Mouse (Mus musculus) liver, embryonic 12.5 days (tissue): ENCODE results near the gene Unc45a. TPM values are rescaled to one million over a fixed set of nuclear protein-coding genes. Genes with fewer than 3 reads are reported as not detected.
A peak's percentile ranks its signal among the peaks of the same experiment; 100 is the strongest.

Experiments used
- ATAC-seq: fragments of 200-750 bp; cut with Nextera tagmentation; 2 replicates; pipeline ENCODE4 v1.8.0; 2017; ENCODE audit warnings: moderate number of reproducible peaks, mild to moderate bottlenecking, moderate library complexity
- H3K27ac ChIP-seq: fragments of 300-500 bp; sonication (generic); 2 replicates; pipeline ENCODE4 v1.5.1; 2016; ENCODE audit warnings: mild to moderate bottlenecking
- H3K27me3 ChIP-seq: fragments of 300-500 bp; sonication (generic); replicated peaks from 2 replicates; pipeline ENCODE4 v1.6.1; 2016; ENCODE audit warnings: mild to moderate bottlenecking, moderate library complexity
- H3K36me3 ChIP-seq: fragments of 300-500 bp; sonication (generic); 2 replicates; pipeline ENCODE4 v1.6.1; 2016; ENCODE audit warnings: mild to moderate bottlenecking, moderate library complexity
- H3K4me1 ChIP-seq: fragments of 300-500 bp; sonication (generic); 2 replicates; pipeline ENCODE4 v1.6.1; 2016
- H3K4me2 ChIP-seq: fragments of 300-500 bp; sonication (generic); 2 replicates; pipeline ENCODE4 v1.6.1; 2016; ENCODE audit warnings: mild to moderate bottlenecking, moderate library complexity
- H3K4me3 ChIP-seq: fragments of 300-500 bp; sonication (generic); 2 replicates; pipeline ENCODE4 v1.5.1; 2016; ENCODE audit warnings: mild to moderate bottlenecking, moderate library complexity
- H3K9ac ChIP-seq: fragments of 300-500 bp; sonication (generic); 2 replicates; pipeline ENCODE4 v1.6.1; 2016; ENCODE audit warnings: mild to moderate bottlenecking, moderate library complexity
- H3K9me3 ChIP-seq: fragments of 300-500 bp; sonication (generic); replicated peaks from 2 replicates; pipeline ENCODE4 v1.6.1; 2016; ENCODE audit warnings: mild to moderate bottlenecking, moderate library complexity
- WGBS: fragments of 180-500 bp; shearing (Covaris S2); methylation state at CpG from one replicate; pipeline ENCODE4 v1.1.7; 2016; ENCODE audit not compliant: insufficient replicate concordance; 5-methylcytosine and 5-hydroxymethylcytosine counted together
- polyA plus RNA-seq: library from polyadenylated mRNA; unstranded; fragments of >200 nt; fragmentation: Nextera tagmentation; extraction: Ambion mirVana; gene quantifications from 2 replicates; pipeline ENCODE4 v1.2.1, GENCODE M21; 2016

Unc45a gene
- polyA plus RNA-seq: 17.1 and 17.3 TPM in 2 replicates

- Histone ChIP-seq H3K36me3 (peaks cover 27% of the 10 kb centered on the region), H3K9me3 (no peaks in the 10 kb centered on the region), H3K4me1 (peaks cover 41% of the 10 kb centered on the region), H3K27ac (peak within 1 kb of the TSS; percentile 87), H3K27me3 (no peaks in the 10 kb centered on the region), H3K4me3 (peak within 1 kb of the TSS; percentile 69), H3K4me2 (peak within 1 kb of the TSS; percentile 89), H3K9ac (peak within 1 kb of the TSS; percentile 78)
- 4% methylated on average over 11 of the region's 11 CpGs for WGBS
- peak; percentile 52 for ATAC-seq
Observed at GRCm38 (mm10) chr7:80340793-80341192, at the start of gene Unc45a. Gene Unc45a, minus strand, starts transcription at chr7:80341005.

DNA sequence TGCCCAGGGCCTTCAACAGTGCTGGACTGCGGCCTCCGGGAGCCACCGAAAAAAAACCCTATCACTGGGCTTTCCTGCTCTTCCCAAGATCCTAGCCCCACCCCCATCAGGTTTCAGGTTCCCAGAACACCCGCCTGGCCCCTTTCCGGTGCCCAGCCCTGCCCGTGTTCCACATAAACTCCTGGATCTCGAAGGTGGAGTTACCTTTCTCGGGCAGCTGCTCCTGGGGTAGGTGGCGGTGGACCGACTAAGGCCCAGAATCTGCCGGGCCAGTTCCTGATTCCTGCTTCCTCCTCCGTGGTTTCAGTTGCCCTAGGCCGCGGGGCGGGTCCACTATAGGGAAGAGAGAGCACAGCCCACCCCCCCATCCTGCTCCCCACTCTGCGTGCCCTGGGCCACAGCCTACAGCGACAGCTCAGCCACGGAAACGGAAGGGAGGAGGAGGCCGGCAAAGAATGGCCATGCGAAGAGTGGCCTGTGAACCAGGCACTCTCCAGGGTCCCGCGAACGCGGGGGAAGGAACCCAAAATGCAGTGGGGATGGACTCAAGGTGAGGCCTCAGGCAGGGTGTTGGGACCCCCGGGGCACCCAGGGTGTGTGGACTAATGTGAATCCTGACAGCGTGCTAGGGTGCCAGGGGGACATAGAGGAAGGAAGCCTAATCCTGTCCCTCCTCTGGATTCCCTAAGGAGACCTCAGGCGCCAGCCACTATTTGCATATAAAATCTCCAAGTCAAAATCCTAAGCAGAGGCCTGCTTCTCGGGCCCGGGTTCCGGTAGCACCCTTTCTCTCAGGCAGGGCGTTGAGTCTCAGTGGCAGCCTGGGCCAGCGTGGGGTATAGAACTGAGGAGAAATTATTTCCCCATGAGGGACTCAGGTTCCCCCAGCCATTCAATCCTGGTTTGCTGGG lies 47.1 kb upstream of the Unc45a start, which contains the start of gene Fes:
Gene Fes, minus strand, starts transcription at position 314 of the 911 bp plus-strand sequence.
- Histone ChIP-seq H3K4me1 (peaks cover 22% of the 10 kb centered on the region), H3K4me2 (peak within 1 kb of the TSS; percentile 43), H3K27ac (peak within 1 kb of the TSS; percentile 69), H3K4me3 (peak within 1 kb of the TSS; percentile 45), H3K27me3 (peaks cover 34% of the 10 kb centered on the region), H3K9me3 (no peaks in the 10 kb centered on the region), H3K36me3 (peaks cover 33% of the 10 kb centered on the region), H3K9ac (peak within 1 kb of the TSS; percentile 51)
- 12% methylated on average over 33 of the region's 33 CpGs for WGBS
- ATAC-seq: no peak

DNA sequence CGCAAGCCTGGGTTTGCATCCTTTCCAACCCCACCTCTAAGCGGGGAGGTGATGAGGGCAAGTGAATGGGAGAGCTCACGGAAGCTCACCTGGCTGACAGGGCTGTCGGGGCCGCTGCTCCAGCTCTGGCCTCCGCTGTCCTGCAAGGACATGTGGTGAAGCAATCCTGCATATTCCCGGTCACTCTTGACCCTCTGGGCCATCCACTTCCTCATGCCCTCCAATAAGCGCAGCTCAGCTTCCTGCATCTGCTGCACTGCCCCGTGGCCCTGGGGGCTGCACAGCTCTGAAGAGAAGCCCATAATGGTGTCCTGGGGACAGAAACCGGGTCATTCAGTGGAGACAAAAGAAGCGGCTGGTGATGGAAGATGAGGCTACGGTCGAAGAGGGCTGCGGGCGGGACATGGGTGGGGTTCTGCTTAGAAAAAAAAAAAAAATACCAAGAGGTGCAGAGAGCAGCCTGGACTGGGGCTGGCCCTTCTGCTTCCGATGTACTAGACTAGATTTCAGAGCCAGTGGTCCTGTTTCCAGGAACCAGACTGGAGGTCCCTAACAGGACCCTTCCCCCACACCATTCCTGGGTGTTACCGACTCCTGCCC lies 46.3 kb upstream of the Unc45a start:
- Histone ChIP-seq H3K4me1 (peaks cover 22% of the 10 kb centered on the region), H3K9me3 (no peaks in the 10 kb centered on the region), H3K27me3 (peaks cover 38% of the 10 kb centered on the region), H3K4me2 (peak overlapping the region; percentile 43), H3K27ac (peak overlapping the region; percentile 69), H3K4me3 (peak overlapping the region; percentile 45), H3K36me3 (peaks cover 27% of the 10 kb centered on the region), H3K9ac (peak overlapping the region; percentile 51; the same call in 1 of the 2 replicates)
- no peak for ATAC-seq
- WGBS: 10% methylated on average over 17 of the region's 17 CpGs

- WGBS: 8% methylated on average over 18 of the region's 18 CpGs
- peak overlapping the region; percentile 43 for H3K4me2 ChIP-seq
- peak overlapping the region; percentile 43; the same call in 1 of the 2 replicates for H3K27ac ChIP-seq
- peaks cover 22% of the 10 kb centered on the region for H3K4me1 ChIP-seq
- peak; percentile 40; the same call in 1 of the 2 replicates for ATAC-seq
- peaks cover 38% of the 10 kb centered on the region for H3K27me3 ChIP-seq
- peaks cover 20% of the 10 kb centered on the region for H3K36me3 ChIP-seq
- no peaks in the 10 kb centered on the region for H3K9me3 ChIP-seq
- peak overlapping the region; percentile 9; the same call in 1 of the 2 replicates for H3K9ac ChIP-seq
- H3K4me3 ChIP-seq: peak overlapping the region; percentile 45
Observed at GRCm38 (mm10) chr7:80386235-80386930, 45.6 kb upstream of the Unc45a start.

- ATAC-seq: no peak
- H3K27me3 ChIP-seq: peaks cover 22% of the 10 kb centered on the region
- 70% methylated on average over 11 of the region's 11 CpGs for WGBS
- no peak overlapping the region for H3K9ac ChIP-seq
- H3K4me3 ChIP-seq: no peak overlapping the region
- peaks cover 20% of the 10 kb centered on the region for H3K4me1 ChIP-seq
- no peak overlapping the region for H3K27ac ChIP-seq
- H3K36me3 ChIP-seq: peaks cover 8% of the 10 kb centered on the region; the same call in 1 of the 2 replicates
- H3K4me2 ChIP-seq: no peak overlapping the region
- no peaks in the 10 kb centered on the region for H3K9me3 ChIP-seq
Observed at GRCm38 (mm10) chr7:80382919-80383318, 42.1 kb upstream of the Unc45a start.

- Histone ChIP-seq H3K4me3 (no peak overlapping the region), H3K36me3 (peaks cover 8% of the 10 kb centered on the region; the same call in 1 of the 2 replicates), H3K4me2 (no peak overlapping the region), H3K27me3 (peaks cover 4% of the 10 kb centered on the region), H3K4me1 (no peaks in the 10 kb centered on the region), H3K9me3 (no peaks in the 10 kb centered on the region), H3K9ac (no peak overlapping the region), H3K27ac (no peak overlapping the region)
- no peak for ATAC-seq
- 57% methylated on average over 13 of the region's 13 CpGs for WGBS
Observed at GRCm38 (mm10) chr7:80379531-80379930, 38.7 kb upstream of the Unc45a start.

- no peak overlapping the region for H3K9ac ChIP-seq
- peaks cover 6% of the 10 kb centered on the region; the same call in 1 of the 2 replicates for H3K36me3 ChIP-seq
- H3K4me1 ChIP-seq: no peaks in the 10 kb centered on the region
- 44% methylated on average over 6 of the region's 6 CpGs for WGBS
- H3K4me3 ChIP-seq: no peak overlapping the region
- H3K9me3 ChIP-seq: no peaks in the 10 kb centered on the region
- H3K27ac ChIP-seq: no peak overlapping the region
- H3K27me3 ChIP-seq: peaks cover 10% of the 10 kb centered on the region
- ATAC-seq: no peak
- H3K4me2 ChIP-seq: no peak overlapping the region
Observed at GRCm38 (mm10) chr7:80377471-80377870, 36.7 kb upstream of the Unc45a start.

DNA sequence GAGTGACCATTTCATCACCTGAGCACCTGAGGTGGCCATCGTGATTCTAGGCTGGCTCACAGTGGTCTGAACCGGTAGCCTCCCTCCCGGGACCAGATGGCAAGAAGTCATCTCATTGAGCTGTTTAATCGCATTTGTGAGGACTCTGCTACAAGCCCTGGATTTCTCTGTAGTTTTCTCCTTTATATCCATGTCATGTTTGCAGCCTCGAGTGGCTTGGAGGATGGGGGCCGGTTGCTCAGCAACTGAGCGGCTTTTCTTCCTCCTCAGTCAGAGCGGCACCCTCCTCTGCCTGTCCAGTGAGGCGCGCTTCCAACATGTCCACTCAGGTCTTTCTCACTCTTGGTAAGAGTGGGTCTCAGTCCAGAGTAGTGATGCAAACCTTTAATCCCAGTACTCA lies 35.4 kb upstream of the Unc45a start:
- peaks cover 20% of the 10 kb centered on the region for H3K27me3 ChIP-seq
- no peak overlapping the region for H3K9ac ChIP-seq
- H3K9me3 ChIP-seq: no peaks in the 10 kb centered on the region
- no peak for ATAC-seq
- H3K4me1 ChIP-seq: peaks cover 4% of the 10 kb centered on the region; the same call in 1 of the 2 replicates
- no peak overlapping the region for H3K4me2 ChIP-seq
- 75% methylated on average over 10 of the region's 10 CpGs for WGBS
- no peak overlapping the region for H3K27ac ChIP-seq
- H3K4me3 ChIP-seq: no peak overlapping the region
- peaks cover 6% of the 10 kb centered on the region; the same call in 1 of the 2 replicates for H3K36me3 ChIP-seq

DNA sequence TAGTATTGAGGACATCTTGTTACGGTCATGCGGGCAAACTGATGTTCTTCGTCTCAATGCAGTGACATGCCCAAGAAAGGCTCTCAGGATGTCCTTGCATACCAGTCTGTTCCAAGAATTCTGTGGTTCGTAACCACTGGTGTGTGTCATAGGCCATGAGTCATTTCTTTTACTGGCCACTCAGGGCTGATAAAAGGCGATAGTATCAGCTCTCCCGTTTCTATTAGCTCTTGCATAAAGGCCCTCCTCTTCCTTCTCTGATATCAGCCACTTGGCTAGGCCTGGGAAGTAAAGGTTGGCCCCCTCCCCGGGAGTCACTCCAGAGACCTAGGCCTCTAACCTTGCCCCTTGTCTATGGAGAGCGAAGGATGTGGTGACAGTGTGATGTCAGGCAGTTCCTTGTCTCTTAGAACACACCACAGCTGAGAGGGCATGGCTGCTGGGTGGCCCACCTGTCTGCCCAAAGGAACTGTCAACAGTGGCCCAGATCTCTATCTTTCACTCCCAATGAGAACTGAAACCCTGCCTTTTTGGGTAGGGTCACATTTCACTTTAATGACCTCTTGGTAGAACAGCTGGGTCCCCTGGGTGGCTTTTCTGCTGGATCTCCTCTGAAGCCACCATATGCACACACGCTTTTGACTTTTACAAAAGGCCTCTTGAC lies 34.7 kb upstream of the Unc45a start:
- Histone ChIP-seq H3K4me2 (no peak overlapping the region), H3K4me3 (no peak overlapping the region), H3K9ac (no peak overlapping the region), H3K27me3 (peaks cover 27% of the 10 kb centered on the region), H3K9me3 (no peaks in the 10 kb centered on the region), H3K36me3 (peaks cover 3% of the 10 kb centered on the region; the same call in 1 of the 2 replicates), H3K27ac (no peak overlapping the region), H3K4me1 (peaks cover 11% of the 10 kb centered on the region)
- no peak for ATAC-seq
- 40% methylated on average over 9 of the region's 9 CpGs for WGBS

- peaks cover 34% of the 10 kb centered on the region for H3K27me3 ChIP-seq
- no peak for ATAC-seq
- WGBS: 78% methylated on average over 3 of the region's 3 CpGs
Observed at GRCm38 (mm10) chr7:80374733-80375132, 33.9 kb upstream of the Unc45a start.

DNA sequence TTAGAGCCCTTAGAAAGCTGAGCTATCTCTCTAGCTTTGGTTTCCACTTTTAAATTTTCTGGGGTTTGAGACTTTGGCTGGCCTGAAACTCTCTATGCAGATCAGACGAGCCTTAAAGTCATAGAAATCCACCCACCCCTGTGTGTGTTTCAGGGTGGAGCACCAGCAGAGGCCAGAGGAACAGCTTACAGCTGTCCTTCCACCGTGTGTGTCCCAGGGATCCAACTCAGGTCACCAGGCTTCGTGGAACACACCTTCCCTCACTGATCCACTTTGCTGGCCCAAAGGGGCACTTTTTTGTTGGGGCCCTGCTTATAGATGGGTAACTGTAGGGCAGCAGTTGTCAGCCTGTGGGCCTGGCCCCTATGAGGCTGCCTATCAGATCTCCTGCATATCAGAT lies 33.5 kb upstream of the Unc45a start:
- no peak overlapping the region for H3K27ac ChIP-seq
- no peak overlapping the region for H3K9ac ChIP-seq
- ATAC-seq: no peak
- H3K4me2 ChIP-seq: no peak overlapping the region
- 54% methylated on average over 3 of the region's 3 CpGs for WGBS
- H3K27me3 ChIP-seq: peaks cover 39% of the 10 kb centered on the region
- H3K4me1 ChIP-seq: peaks cover 23% of the 10 kb centered on the region
- peaks cover 3% of the 10 kb centered on the region; the same call in 1 of the 2 replicates for H3K36me3 ChIP-seq
- H3K4me3 ChIP-seq: no peak overlapping the region
- H3K9me3 ChIP-seq: no peaks in the 10 kb centered on the region

More at GRCm38 (mm10) chr7:80374733-80375132, 33.9 kb upstream of the Unc45a start:
- H3K4me2 ChIP-seq: no peak overlapping the region
- peaks cover 3% of the 10 kb centered on the region; the same call in 1 of the 2 replicates for H3K36me3 ChIP-seq
- no peak overlapping the region for H3K4me3 ChIP-seq
- no peak overlapping the region for H3K9ac ChIP-seq
- H3K27ac ChIP-seq: no peak overlapping the region
- H3K4me1 ChIP-seq: peaks cover 19% of the 10 kb centered on the region
- no peaks in the 10 kb centered on the region for H3K9me3 ChIP-seq
